Mouse (Mus musculus) brain, embryonic 14.5 days (tissue): ENCODE results near the gene Gnaq. TPM values are rescaled to one million over a fixed set of nuclear protein-coding genes. Genes with fewer than 3 reads are reported as not detected.

Experiments used
- DNase-seq: peaks from one replicate; pipeline ENCODE4 v3.0.0-alpha.2; 2011; ENCODE audit warnings: low read depth
- CTCF ChIP-seq: fragments of 200-500 bp; IDR thresholded peaks from 2 replicates; pipeline ENCODE4 v1.5.1; 2012; ENCODE audit warnings: inconsistent platforms, mild to moderate bottlenecking, moderate library complexity, borderline replicate concordance; ENCODE audit not compliant: insufficient read depth, insufficient read length; ENCODE audit errors: extremely low read depth
- POLR2A ChIP-seq: fragments of 200-500 bp; IDR thresholded peaks from 2 replicates; pipeline ENCODE4 v1.6.1; 2012; ENCODE audit warnings: mild to moderate bottlenecking, inconsistent platforms, borderline replicate concordance; ENCODE audit not compliant: poor library complexity, insufficient read depth, insufficient read length, severe bottlenecking; ENCODE audit errors: extremely low read depth
- polyA plus RNA-seq: library from polyadenylated mRNA; depleted of rRNA; stranded (reverse); fragments of >200 nt; gene quantifications from 2 replicates; pipeline ENCODE4 v1.2.3, GENCODE M21; 2012; rRNA removed

The Gnaq gene
- 48.9 and 83.4 TPM in 2 replicates for polyA plus RNA-seq

DNA sequence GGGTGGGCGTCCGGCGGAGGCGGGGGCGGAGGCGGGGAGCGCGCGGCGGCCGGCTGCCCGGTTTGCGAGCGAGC, at the start of gene Gnaq:
Gene Gnaq, plus strand, starts transcription at position 41 of the 74 bp plus-strand sequence.
- TF ChIP-seq CTCF, result no peak
- TF ChIP-seq POLR2A, result no peak

DNA sequence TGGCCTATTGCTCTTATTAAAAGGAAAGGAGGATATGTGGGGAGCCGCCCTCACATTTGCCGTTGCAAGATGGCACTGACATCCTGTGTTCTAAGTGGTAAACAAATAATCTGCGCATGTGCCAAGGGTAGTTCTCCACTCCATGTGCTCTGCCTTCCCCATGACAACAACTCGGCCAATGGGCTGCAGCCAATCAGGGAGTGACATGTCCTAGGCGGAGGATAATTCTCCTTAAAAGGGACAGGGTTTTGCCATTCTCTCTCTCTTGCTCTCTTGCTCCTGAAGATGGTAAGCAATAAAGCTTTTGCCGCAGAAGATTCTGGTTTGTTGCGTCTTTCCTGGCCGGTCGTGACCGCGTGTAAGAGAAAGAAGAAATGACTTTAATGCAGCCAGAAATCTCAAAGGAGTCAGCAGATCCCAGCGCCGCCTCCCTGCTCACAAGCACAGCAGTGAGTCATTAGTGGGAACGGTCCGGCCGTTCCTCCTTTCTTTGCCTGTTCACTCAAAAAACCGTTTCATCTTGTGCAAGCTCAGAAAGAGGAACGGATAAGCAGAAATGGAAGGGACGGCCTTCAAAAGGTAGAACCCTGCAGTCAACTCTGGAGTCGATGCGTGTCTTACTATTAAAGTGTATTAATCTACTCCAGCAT, 48.5 kb upstream of the Gnaq start:
- peak; percentile 39 for DNase-seq

More for the DNA sequence above, at the start of gene Gnaq:
- DNase-seq, result no peak

DNA sequence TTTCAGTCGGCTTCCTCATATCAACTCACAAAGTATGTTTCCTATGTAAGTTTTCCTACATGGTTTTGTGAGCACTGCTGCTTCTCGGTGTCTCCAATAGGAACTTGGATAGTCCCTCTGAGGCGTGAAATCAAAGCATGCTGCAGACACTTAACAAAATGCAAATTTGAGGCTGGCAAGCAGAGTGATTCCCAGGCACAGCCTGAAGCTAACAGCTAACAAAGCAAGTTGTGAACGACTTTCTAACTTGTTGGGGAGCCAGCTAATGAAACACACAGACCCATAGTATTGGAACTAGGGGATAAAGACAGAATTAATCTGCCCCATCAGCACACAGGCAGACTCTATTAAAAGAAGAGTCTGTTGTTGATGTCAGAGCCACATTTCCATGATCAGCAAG, 47.4 kb upstream of the Gnaq start:
- no peak for TF ChIP-seq POLR2A
- TF ChIP-seq CTCF, result no peak
- peak; percentile 47 for DNase-seq

DNA sequence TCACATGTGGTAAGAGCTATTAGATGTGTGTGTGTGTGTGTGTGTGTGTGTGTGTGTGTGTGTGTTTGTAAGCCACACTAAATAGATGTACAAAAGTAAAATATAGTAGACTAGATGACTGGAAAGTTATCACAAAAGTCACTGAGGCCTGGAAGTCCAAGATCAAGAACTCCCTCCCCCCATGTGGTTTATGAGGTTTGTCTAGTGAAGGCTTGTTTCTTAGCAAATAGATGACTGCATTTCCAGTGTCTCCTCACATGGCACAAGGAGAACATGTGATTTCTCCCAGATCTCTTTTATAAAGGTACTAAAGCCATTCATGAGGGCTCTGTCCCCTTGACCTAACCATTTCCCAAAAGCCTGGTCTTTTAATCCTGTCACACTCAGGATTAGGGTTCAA, 46.5 kb upstream of the Gnaq start:
- TF ChIP-seq CTCF, result no peak
- TF ChIP-seq POLR2A, result no peak
- DNase-seq, result no peak

DNA sequence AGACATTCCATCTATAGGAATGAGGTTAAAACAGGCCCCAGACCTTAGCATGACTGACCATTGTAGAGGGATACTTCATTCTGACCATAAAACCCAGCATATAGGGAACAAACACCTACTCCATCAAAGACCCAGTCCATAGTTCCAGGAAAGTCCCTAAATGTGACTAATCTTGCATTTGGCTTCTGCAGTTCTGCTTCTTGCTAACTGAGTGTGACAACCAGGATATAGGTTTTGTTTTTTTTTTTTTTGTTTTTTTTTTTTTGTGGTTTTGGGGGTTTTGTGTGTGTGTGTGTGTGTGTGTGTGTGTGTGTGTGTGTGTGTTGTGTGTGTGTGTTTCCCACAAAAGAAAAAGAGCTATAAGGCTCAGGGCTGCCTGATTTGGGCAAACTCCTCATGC, 46.0 kb upstream of the Gnaq start:
- no peak for TF ChIP-seq CTCF
- no peak for TF ChIP-seq POLR2A
- DNase-seq, result no peak

- no peak for TF ChIP-seq CTCF
- DNase-seq, result no peak
These were observed 45.2 kb upstream of the Gnaq start for GRCm38 (mm10) chr19:16087391-16087790.

GRCm38 (mm10) chr19:16093616-16094015, 39.0 kb upstream of the Gnaq start:
- no peak for TF ChIP-seq CTCF
- TF ChIP-seq POLR2A, result no peak
- DNase-seq, result no peak

GRCm38 (mm10) chr19:16109901-16110300, 22.7 kb upstream of the Gnaq start:
- no peak for TF ChIP-seq CTCF
- no peak for TF ChIP-seq POLR2A
- DNase-seq, result no peak

DNA sequence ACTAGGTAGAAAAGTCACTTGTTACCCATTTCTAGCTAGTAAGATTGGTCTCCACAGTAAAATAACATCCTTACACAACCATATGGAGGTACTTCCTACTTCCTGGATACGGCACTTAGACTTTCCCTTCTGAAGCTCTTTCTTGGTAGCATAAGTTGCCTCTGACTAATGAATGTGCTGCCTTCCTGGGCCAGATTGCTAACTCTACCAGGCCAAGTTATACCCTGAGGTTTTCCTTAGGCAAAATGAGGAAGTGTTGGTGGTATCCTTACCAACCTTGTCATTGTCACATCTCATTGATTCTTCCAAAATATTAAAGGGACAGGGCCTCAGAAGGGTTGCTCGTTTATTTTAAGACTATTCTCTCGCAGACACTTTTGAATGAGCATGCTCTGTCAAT, 22.0 kb upstream of the Gnaq start:
- DNase-seq, result no peak
- TF ChIP-seq CTCF, result no peak
- no peak for TF ChIP-seq POLR2A

GRCm38 (mm10) chr19:16113295-16113694, 19.3 kb upstream of the Gnaq start:
- peak; percentile 93 for DNase-seq
- TF ChIP-seq CTCF (no peak), POLR2A (no peak)

DNA sequence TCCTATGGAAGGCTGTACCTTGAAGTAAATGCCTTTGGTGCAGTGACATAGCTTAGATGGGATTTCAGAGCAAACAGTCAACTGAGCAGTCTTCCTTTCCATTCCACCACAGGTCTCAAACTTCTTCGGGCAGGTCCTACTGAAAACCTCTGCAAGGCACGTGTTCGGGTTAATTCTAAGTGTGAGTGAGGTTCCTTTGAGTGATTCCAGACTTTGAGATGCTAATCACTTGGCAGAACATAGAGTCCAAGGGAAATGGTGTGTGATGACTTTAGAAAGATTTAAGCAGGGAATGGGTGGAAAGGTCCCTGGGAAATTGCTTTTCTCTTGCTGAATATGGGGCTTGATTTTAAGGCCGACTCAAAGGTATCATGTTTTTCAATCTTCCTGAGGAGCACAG, 14.2 kb upstream of the Gnaq start:
- TF ChIP-seq POLR2A, result no peak
- no peak for TF ChIP-seq CTCF
- no peak for DNase-seq

- DNase-seq, result peak; percentile 59
- TF ChIP-seq CTCF (no peak), POLR2A (no peak)
These were observed 11.3 kb upstream of the Gnaq start for GRCm38 (mm10) chr19:16121301-16121700.

- DNase-seq, result no peak
- no peak for TF ChIP-seq CTCF
- TF ChIP-seq POLR2A, result no peak
These were observed 3.9 kb upstream of the Gnaq start for GRCm38 (mm10) chr19:16128715-16129114.
